Mouse (Mus musculus) testis, adult 2 months (tissue): ENCODE data around the gene Atp1b1. TPM values are rescaled to one million over a fixed set of nuclear protein-coding genes. Genes with fewer than 3 reads are reported as not detected.

ENCODE experiments used
- H3K27ac ChIP-seq: fragments of 200-500 bp; 2 replicates; pipeline ENCODE4 v1.5.1; 2012; ENCODE audit warnings: low read depth, low read length; ENCODE audit not compliant: control insufficient read depth, insufficient read depth
- H3K27me3 ChIP-seq: fragments of 200-500 bp; 2 replicates; pipeline ENCODE4 v1.6.1; 2012; ENCODE audit warnings: mild to moderate bottlenecking, low read length, moderate library complexity; ENCODE audit not compliant: control insufficient read depth, insufficient read depth
- H3K36me3 ChIP-seq: fragments of 200-500 bp; 2 replicates; pipeline ENCODE4 v1.6.1; 2012; ENCODE audit warnings: mild to moderate bottlenecking, low read length; ENCODE audit not compliant: control insufficient read depth, insufficient read depth
- H3K4me1 ChIP-seq: fragments of 200-500 bp; 2 replicates; pipeline ENCODE4 v1.6.1; 2012; ENCODE audit warnings: low read length; ENCODE audit not compliant: control insufficient read depth, insufficient read depth
- H3K4me3 ChIP-seq: fragments of 200-500 bp; 2 replicates; pipeline ENCODE4 v1.5.1; 2012; ENCODE audit warnings: low read depth, mild to moderate bottlenecking, low read length, moderate library complexity, mixed read lengths; ENCODE audit not compliant: control insufficient read depth
- CTCF ChIP-seq: fragments of 200-500 bp; IDR thresholded peaks from 2 replicates; pipeline ENCODE4 v1.5.1; 2012; ENCODE audit warnings: low read depth, mild to moderate bottlenecking, inconsistent platforms, low read length, moderate library complexity; ENCODE audit not compliant: control insufficient read depth, insufficient read depth, insufficient replicate concordance
- POLR2A ChIP-seq: fragments of 200-500 bp; IDR thresholded peaks from 2 replicates; pipeline ENCODE4 v1.6.1; 2012; ENCODE audit warnings: low read depth, mild to moderate bottlenecking, inconsistent platforms, low read length, moderate library complexity; ENCODE audit not compliant: control insufficient read depth
- polyA plus RNA-seq: library from polyadenylated mRNA; depleted of rRNA; stranded (reverse); fragments of >200 nt; gene quantifications from 2 replicates; pipeline ENCODE4 v1.2.3, GENCODE M21; 2012

Gene Atp1b1
- polyA plus RNA-seq, 1 experiment: 15.8 TPM

DNA sequence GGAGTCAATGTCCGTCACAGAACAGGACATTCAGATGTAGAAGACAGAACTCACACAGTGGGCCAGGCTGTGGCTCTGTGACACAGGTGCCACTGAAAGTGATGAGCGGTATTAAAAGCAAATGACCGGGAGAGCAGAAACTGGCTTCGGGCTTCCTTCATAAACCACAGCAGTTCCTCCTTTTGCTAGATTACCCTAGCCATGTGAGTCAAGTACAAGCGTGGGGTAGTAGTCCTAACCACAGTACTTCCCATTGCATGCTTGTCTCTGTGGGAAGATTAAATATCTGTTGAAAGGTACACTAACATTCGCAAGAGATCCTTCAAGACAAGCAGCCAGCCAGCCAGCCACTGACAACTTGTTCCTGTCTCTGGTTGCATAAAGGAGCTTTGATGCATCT is 17.9 kb downstream of the Atp1b1 start:
- no peak overlapping the region for H3K27ac ChIP-seq
- TF ChIP-seq POLR2A (no peak), CTCF (no peak)
- no peak overlapping the region for H3K4me3 ChIP-seq
- no peaks in the 10 kb centered on the region for H3K27me3 ChIP-seq
- no peaks in the 10 kb centered on the region for H3K36me3 ChIP-seq
- peaks cover 2% of the 10 kb centered on the region; the same call in 1 of the 2 replicates for H3K4me1 ChIP-seq

DNA sequence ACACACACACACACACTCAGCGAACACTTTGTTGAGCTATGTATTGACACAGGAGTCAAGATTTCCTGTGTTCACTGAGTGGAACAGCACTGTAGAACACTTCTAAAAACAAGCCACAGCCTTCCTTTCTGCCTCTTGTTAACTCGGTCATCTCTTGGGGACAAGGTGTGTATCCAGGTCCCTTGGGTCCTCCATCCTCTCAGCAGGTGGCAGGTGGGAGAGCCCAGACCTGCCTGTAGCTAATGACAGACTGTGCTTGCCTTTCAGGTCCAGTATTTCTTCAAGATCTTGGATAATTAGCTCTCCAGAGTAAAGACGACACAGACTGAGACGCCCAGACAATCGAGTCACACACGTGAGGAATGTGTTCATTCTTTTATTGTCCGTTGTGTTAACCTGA is 21.4 kb downstream of the Atp1b1 start:
- Histone ChIP-seq H3K36me3 (no peaks in the 10 kb centered on the region), H3K4me1 (no peaks in the 10 kb centered on the region; the same call in 1 of the 2 replicates), H3K27me3 (no peaks in the 10 kb centered on the region), H3K27ac (no peak overlapping the region), H3K4me3 (no peak overlapping the region)
- no peak for TF ChIP-seq CTCF
- TF ChIP-seq POLR2A: no peak

DNA sequence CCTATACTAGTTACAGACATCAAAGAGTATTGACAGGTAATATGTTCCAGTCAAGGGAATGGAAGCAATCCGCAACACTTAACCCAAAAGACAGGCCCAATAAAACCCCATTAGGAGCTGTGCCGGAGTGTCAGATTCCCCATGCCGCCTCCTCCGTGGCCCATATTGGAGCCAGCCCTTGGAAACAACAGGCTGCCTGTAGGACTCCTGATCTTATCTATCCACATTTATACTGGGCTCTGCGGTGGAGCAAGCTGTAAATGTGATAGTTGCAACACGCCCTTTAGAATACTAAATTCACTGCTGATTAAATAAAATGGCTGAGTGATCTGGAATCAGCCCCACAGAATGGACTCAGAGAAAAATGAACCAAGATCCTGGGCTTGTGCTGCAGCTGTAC is 24.1 kb downstream of the Atp1b1 start:
- Histone ChIP-seq H3K27me3 (no peaks in the 10 kb centered on the region), H3K36me3 (no peaks in the 10 kb centered on the region), H3K27ac (no peak overlapping the region), H3K4me1 (no peaks in the 10 kb centered on the region), H3K4me3 (no peak overlapping the region)
- no peak for TF ChIP-seq CTCF
- no peak for TF ChIP-seq POLR2A

DNA sequence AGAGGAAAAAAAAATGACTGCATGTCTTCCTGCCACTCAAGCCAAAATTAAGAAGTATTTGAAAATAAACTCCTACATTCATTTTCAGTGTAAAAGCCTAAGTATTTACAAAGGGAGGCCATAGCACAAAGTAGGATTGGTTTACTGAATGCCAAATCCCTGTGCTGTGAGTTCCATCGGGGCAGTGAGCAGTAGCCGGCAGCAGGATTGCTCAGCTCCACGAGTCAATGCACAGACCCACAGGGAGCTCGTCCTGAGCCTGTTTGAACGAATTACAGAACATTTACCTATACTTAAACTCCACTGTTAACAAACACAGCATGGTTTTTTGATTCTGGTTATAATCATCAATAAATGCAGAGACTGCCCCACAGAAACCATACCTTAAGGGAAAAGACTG is 25.5 kb downstream of the Atp1b1 start:
- no peak overlapping the region for H3K4me3 ChIP-seq
- no peaks in the 10 kb centered on the region for H3K4me1 ChIP-seq
- no peaks in the 10 kb centered on the region for H3K27me3 ChIP-seq
- no peak overlapping the region for H3K27ac ChIP-seq
- TF ChIP-seq CTCF: no peak
- TF ChIP-seq POLR2A: no peak
- no peaks in the 10 kb centered on the region for H3K36me3 ChIP-seq

DNA sequence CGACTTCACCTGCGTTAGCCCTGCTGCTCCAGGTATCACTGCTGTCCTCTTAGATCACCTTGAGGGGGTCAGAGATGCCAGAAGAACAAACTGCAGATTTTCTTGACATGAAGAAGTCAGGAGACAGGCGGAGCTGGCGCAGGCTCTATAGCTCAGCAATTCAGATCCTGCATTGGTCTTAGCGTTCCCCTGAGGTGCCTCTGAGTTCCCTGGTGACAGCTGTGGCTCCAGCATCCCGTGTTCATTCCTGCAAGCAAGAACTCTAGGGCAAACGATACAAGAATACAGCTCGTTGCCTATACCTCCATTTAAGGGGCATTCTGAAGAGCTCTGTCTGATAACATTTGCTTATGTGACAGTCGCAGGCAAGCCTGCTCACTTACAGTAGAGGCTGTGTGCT is 29.5 kb downstream of the Atp1b1 start:
- H3K27me3 ChIP-seq: no peaks in the 10 kb centered on the region
- H3K4me3 ChIP-seq: no peak overlapping the region
- H3K27ac ChIP-seq: no peak overlapping the region
- no peaks in the 10 kb centered on the region for H3K4me1 ChIP-seq
- H3K36me3 ChIP-seq: no peaks in the 10 kb centered on the region
- no peak for TF ChIP-seq POLR2A
- no peak for TF ChIP-seq CTCF

DNA sequence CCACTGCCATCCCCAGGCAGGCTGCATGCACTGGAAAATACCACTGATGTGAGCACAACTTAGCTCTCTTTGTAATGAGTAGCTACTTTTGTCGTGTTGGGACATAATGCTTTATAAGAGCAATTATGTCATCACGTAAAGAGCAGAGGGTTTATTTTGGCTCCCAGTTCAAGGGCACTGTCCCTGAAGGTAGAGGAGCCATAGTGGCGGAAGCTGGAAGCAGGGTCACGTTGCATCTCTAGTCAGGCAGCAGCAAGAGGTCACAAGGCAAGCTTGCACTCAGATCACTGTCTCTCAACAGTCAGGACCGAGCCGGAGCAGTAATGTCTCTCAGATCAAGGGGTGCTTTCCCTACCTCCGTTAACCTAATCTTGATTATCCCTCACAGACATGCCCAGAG is 30.4 kb downstream of the Atp1b1 start:
- H3K4me3 ChIP-seq: no peak overlapping the region
- no peak for TF ChIP-seq CTCF
- TF ChIP-seq POLR2A: no peak
- H3K27me3 ChIP-seq: no peaks in the 10 kb centered on the region
- no peaks in the 10 kb centered on the region for H3K36me3 ChIP-seq
- H3K27ac ChIP-seq: no peak overlapping the region
- no peaks in the 10 kb centered on the region for H3K4me1 ChIP-seq

DNA sequence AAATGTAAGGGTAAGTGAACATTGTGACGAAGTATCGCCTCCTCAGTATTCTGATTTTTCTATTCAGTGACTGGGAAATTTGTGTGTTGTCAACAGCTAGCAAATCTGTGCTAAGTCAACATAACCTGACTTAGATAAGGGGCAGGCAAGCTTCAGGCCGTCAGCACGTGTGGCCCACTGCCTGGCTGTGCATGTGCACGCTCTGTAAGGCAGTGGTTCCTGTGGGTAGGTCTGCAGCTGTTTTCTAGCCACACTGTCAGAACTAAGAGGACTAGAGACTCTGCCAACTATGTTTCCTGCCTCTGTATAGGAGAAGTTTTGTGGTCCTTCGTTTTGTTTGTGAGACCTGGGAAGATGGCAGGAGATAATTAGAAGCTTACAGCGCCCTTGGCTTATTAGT is 31.9 kb downstream of the Atp1b1 start:
- TF ChIP-seq CTCF (no peak), POLR2A (no peak)
- Histone ChIP-seq H3K4me3 (no peak overlapping the region), H3K4me1 (no peaks in the 10 kb centered on the region), H3K27me3 (no peaks in the 10 kb centered on the region), H3K36me3 (no peaks in the 10 kb centered on the region), H3K27ac (no peak overlapping the region)
